Mouse (Mus musculus) olfactory bulb, adult 2 months (tissue): ENCODE data around the gene Fam170b. TPM values are rescaled to one million over a fixed set of nuclear protein-coding genes. Genes with fewer than 3 reads are reported as not detected.

ENCODE experiments used
- H3K27ac ChIP-seq: fragments of 200-500 bp; 2 replicates; pipeline ENCODE4 v1.5.1; 2012; ENCODE audit warnings: low read depth, low read length; ENCODE audit not compliant: insufficient read depth
- H3K4me1 ChIP-seq: fragments of 200-500 bp; 2 replicates; pipeline ENCODE4 v1.6.1; 2012; ENCODE audit warnings: low read length; ENCODE audit not compliant: control insufficient read depth, insufficient read depth
- H3K4me3 ChIP-seq: fragments of 200-500 bp; 2 replicates; pipeline ENCODE4 v1.5.1; 2012; ENCODE audit warnings: mild to moderate bottlenecking, low read depth, low read length, moderate library complexity; ENCODE audit not compliant: insufficient read depth
- CTCF ChIP-seq: fragments of 200-500 bp; IDR thresholded peaks from 2 replicates; pipeline ENCODE4 v1.5.1; 2012; ENCODE audit warnings: low read depth, mild to moderate bottlenecking, low read length, moderate library complexity; ENCODE audit not compliant: insufficient read depth
- POLR2A ChIP-seq: fragments of 200-500 bp; IDR thresholded peaks from 2 replicates; pipeline ENCODE4 v1.6.1; 2012; ENCODE audit warnings: mild to moderate bottlenecking, low read depth, low read length, moderate library complexity; ENCODE audit not compliant: insufficient read depth
- WGBS: fragments of 180-500 bp; shearing (Covaris S2); methylation state at CpG from one replicate; pipeline ENCODE4 v1.1.7; 2018; 5-methylcytosine and 5-hydroxymethylcytosine counted together
- polyA plus RNA-seq: library from polyadenylated mRNA; stranded (reverse); fragments of >200 nt; gene quantifications from 2 replicates; pipeline ENCODE4 v1.2.4, GENCODE M21; 2012; ENCODE audit warnings: low replicate concordance; ENCODE audit not compliant: missing spikeins, insufficient read depth, insufficient read length

Gene Fam170b
- polyA plus RNA-seq, 1 experiment: not detected

DNA sequence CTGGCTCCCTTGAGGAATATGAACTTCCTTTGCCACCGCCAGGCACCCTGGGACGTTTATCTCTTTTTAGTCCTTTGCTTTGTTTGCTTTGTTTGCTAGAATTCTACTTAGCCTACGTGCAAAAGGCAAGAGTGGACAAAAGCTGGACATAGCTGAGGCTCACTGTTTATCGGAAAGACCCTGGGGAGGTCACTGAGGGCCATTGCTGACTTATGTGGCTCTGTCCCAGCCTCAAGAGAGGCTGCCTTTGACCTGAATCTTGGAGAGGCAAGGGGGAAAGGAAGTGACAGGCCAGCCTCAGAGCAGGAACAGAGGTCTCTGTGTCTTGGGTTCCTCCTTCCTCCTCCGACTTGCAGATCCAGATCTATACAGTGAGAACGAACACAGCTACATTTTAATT, 43.8 kb downstream of the Fam170b start:
- WGBS: 65% methylated on average over 6 of the region's 6 CpGs
- H3K4me3 ChIP-seq: no peak overlapping the region
- no peak for TF ChIP-seq CTCF
- no peak for TF ChIP-seq POLR2A

DNA sequence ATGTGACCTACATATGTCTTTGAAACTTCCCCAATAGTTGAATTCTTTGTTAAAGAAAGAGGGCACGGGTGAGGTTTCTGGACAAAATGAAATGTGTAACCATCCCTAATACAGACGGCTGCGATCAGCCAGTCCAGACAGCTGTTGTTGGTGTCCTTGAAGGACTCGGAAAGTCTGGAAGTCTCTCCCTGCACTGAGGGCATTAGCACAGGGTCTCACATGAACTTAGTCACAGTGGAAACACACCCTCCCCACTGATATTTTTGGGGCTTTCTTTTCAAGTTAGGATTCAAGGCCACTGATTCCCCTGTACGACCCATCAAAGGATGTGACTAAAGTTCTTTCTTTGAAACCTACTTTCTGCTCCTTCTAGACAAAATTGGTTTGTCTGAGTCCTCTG, 46.6 kb downstream of the Fam170b start:
- H3K27ac ChIP-seq: no peak overlapping the region
- peaks cover 5% of the 10 kb centered on the region; the same call in 1 of the 2 replicates for H3K4me1 ChIP-seq
- WGBS: 82% methylated on average over 5 of the region's 5 CpGs
- no peak overlapping the region for H3K4me3 ChIP-seq
- TF ChIP-seq CTCF: no peak
- TF ChIP-seq POLR2A: no peak

More for the DNA sequence above, 43.8 kb downstream of the Fam170b start:
- Histone ChIP-seq H3K4me1 (peaks cover 5% of the 10 kb centered on the region; the same call in 1 of the 2 replicates), H3K27ac (no peak overlapping the region)

GRCm38 (mm10) chr14:32881693-32882092, 47.9 kb downstream of the Fam170b start:
- 75% methylated on average over 1 of the region's 1 CpGs for WGBS
- Histone ChIP-seq H3K27ac (no peak overlapping the region), H3K4me1 (peaks cover 2% of the 10 kb centered on the region; the same call in 1 of the 2 replicates), H3K4me3 (no peak overlapping the region)
- TF ChIP-seq CTCF (no peak), POLR2A (no peak)

Other genes with a start within 250 kb of the Fam170b start
- gene Prrxl1, start 234.6 kb upstream of the Fam170b start, polyA plus RNA-seq: not detected in 2 replicates
- not detected in 2 replicates for gene 3425401B19Rik, start 148.7 kb upstream of the Fam170b start, polyA plus RNA-seq
- not detected in 2 replicates for gene Tmem273, start 48.0 kb upstream of the Fam170b start, polyA plus RNA-seq
- not detected in 2 replicates for gene Vstm4, start 22.8 kb downstream of the Fam170b start, polyA plus RNA-seq
- not detected in 2 replicates for gene Lrrc18, start 157.4 kb downstream of the Fam170b start, polyA plus RNA-seq